Mouse (Mus musculus) brain, embryonic 18.5 days (tissue): ENCODE measurements around the gene Pcbd2.
"Not testable (repeated sequence)": the region's sequence is repeated elsewhere in the genome, so short reads cannot be mapped to it uniquely, and the experiment has no call there.

Source experiments
- DNase-seq: peaks from one replicate; pipeline ENCODE4 v3.0.0-alpha.2; 2012; ENCODE audit warnings: low read depth, low spot score

The Pcbd2 gene

GRCm38 (mm10) chr13:55727120-55727838 lies at the start of gene Pcbd2:
Gene Pcbd2 (plus strand): TSS chr13:55727368.
- DNase-seq = peak; percentile 49

DNA sequence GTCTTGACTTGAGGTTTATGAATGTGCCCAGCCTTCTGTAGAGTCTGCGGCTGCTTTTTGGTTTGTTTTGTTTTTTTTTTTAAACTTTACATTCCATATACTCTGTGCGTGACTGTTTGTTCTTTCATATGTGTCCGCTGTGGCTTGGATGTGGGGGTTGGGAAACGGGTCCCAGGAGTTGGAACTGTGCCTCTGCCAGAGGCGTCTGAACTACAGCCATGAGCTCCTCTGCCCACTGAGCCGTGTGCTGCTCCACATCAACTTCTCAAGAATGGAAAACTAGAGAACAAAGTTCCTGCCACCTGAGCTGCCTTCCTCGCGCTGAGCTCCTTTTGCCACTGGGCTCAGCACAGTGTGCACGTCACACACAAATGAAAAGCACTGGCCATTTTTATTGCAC lies 45.0 kb upstream of the Pcbd2 start:
- DNase-seq = no peak

DNA sequence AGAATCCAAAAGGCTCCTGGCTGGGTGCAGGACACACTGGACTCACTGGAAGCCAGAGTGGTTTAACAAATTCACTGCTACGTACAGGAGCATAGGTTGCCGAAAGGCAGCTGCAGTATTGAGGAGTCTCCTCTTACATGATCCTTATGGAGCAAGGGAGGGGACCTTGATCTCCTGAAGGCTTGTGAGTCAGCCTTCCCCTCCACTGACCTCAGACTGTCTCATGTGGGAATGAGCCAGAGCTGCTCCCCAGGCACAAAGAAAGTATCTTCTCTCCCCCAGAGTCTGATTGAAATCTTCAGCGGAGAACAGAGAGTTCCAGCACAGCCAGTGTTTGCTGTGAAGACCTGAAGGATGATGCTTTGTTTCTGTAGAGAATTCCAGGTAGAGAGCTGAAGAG lies 43.6 kb upstream of the Pcbd2 start:
- DNase-seq = no peak

DNA sequence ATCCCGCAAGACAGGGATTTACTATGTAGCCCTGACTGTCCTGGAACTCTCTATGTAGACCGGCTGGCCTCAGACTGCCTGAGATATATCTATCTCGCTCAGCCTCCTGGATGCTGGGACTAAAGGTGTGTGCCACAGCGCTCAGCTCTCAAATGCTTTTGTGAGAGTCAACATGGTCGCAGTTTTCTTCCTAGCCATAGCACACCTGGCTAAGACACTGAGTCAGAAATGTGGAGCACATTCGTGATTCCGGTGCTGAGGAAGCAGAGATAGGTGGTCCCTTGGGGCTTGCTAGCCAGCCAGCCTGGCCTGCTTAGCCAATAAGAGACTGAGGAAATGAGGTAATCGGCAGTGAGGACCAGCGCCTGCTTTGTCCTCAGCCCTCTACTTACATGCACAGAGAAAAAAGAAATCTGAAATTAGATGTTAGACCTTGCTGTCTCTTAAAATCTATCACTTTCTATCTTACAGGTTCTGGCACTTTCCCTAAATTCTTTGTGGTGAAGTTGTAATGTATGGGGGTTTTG lies 41.0 kb upstream of the Pcbd2 start:
- DNase-seq = no peak

- DNase-seq = no peak
Measured at GRCm38 (mm10) chr13:55687927-55688602, 39.1 kb upstream of the Pcbd2 start.

DNA sequence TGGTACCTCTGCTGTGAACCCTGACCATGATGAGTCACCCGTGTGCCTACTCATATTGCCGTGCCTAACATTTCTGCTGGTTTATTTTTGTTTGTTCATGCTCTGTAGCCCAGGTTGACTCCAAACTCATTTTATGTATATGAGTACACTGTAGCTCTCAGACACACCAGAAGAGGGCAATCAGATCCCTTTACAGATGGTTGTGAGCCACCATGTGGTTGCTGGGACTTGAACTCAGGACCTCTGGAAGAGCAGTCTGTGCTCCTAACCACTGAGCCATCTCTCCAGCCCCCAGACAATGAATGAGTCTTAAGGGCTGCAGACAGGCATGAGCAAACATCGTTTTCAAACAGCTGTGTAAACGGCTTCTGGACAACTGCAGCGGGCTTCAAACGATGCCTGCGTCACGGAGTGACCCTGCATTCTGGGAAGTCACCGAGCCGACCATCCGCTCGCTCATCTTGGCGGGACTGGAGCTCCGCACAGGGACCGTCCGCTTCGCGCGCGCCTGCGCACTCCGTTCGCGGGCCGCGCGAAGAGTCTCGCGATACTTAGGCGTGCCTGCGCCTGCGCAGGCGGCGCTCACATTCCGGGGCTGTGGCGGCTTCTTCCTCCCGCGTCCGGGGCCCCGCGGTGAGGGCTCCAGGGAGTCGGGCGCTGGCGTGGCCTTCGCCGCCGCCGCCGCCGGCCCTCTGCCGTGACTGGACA lies 34.5 kb upstream of the Pcbd2 start, which contains the start of gene B230219D22Rik:
TSS of gene B230219D22Rik (plus strand) at position 590 of the 708 bp plus-strand sequence.
- peak; percentile 78 for DNase-seq

DNA sequence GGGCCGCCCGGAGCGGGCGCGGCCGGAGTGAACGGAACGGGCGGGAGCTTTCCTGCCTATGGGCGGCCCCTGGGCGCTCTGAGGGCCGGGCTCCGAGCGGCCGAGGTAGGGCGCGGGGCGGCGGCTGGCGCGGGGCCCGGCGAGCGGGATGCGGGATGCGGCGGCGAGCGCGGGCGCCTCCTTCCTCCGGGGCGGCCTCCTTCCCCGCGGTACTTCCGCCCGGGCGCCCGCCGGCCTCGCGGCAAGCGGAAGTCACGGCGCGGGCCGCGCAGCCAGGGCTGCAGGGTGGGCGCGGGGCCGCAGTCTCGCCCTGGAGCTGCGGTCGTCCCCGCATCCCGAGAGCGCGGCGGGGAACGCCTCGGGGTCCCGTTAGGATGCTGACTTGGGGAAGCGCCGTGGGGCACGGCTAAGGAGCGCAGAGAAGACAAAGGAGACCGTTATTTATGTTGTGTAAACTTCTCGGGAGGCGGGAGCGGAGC lies 33.9 kb upstream of the Pcbd2 start:
- DNase-seq = no peak

DNA sequence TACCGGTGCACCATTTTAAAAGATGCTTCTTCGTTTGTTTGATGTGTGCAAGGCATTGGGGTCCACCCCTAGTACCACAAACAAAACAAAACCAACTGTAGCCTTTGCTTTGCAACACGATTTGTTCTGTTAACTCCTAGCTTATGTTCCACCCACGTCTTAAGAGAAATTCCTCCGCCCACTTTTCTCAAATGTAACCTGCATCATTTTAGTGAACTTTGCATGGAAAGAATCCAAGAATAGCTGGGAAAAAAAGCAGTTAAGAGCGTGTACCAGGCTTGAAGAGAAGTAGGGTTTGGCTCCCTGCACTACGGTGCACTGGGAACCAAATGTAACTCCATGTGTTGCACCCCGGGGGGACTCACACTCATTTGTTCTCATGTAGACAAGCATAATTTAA lies 33.1 kb upstream of the Pcbd2 start:
- DNase-seq = no peak

GRCm38 (mm10) chr13:55695989-55696388 lies 31.2 kb upstream of the Pcbd2 start:
- not testable (repeated sequence) for DNase-seq

DNA sequence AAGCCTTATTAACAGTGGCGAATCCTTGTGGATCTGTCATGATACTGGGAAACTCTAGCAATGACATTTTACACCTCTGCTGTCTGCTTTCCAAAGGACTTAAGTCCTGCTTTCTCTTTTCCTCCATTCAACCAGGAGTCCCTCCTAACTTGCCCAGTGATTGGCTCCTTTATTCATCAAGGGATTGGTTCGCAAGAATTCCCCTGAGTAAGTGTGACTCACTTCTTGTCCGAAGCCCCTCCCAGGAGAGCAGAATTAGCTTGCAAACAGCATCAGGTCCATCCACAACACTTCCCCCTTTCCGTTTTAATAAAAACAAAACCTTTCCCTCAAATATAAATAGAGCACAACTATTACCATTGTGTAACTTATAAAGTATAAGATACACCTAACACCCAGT lies 22.9 kb upstream of the Pcbd2 start:
- no peak for DNase-seq

GRCm38 (mm10) chr13:55712846-55713245 lies 14.3 kb upstream of the Pcbd2 start:
- DNase-seq = no peak

GRCm38 (mm10) chr13:55714501-55715166 lies 12.5 kb upstream of the Pcbd2 start, which contains the start of gene Txndc15:
Gene Txndc15 (plus strand): TSS chr13:55714650.
- peak; percentile 69 for DNase-seq

- no peak for DNase-seq
Measured at GRCm38 (mm10) chr13:55715167-55715512, 12.0 kb upstream of the Pcbd2 start.

GRCm38 (mm10) chr13:55715908-55716510 lies 11.2 kb upstream of the Pcbd2 start:
- DNase-seq = no peak

GRCm38 (mm10) chr13:55721516-55721915 lies 5.7 kb upstream of the Pcbd2 start:
- DNase-seq = no peak

DNA sequence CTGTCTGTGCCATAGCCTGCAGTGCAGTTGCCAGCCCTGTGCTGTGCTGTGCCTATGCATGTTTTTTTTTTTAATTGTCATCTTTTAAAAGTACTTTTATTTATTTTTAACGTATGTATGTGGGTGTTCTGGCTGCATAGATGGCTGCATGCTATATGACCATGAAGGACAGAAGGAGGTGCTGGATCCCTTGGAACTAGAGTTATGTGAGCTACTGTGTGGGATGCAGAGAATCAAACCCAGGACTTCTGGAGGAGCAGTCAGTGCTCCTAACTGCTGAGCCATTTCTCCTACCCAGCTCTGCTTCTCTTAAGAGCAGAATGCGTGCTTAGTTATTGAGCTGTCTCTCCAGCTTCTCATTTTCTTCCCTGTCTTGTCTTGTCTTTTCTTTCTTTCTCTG lies 5.2 kb upstream of the Pcbd2 start:
- no peak for DNase-seq

DNA sequence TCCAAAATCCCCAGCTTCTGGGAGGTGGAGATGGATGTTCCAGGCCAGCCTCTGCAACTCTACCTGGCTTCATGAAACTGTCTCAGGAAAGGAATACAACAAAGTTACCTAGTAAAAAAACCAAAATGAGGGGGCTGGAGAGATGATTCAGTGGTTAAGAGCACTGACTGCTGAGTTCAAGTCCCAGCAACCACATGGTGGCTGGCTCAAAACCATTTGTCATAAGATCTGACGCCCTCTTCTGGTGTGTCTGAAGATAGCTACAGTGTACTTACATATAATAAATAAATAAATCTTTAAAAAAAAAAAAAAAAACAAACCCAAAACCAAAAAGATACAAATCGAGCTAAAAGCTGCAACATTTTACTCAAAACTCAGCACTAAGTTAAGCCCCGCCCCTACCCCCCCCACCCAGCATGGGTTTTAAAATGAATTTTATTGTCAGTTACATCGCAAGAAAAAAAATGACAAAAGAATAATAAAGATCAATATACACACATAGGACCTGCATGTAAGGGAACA lies 509 bp upstream of the Pcbd2 start:
- no peak for DNase-seq

- peak; percentile 58 for DNase-seq
Measured at GRCm38 (mm10) chr13:55727839-55728238, 671 bp downstream of the Pcbd2 start.

DNA sequence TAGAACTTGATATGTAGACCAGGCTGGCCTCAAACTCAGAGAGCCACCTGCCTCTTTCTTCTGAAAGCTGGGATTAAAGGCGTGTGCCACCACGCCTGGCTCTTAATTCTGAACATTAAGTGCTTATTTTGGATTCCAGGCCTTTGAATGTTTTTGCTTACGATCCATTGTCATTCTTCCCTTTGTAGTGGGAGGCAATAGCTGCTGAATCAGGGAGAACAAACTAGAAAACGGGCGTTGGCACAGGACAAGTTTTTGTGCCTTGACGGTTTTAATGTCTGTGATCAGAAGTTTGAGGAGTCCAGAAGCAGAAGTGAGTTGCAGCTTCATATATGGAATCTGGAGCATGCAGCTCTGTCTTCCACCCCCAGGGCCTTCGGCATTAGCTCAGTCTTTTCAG lies 3.5 kb downstream of the Pcbd2 start:
- no peak for DNase-seq

DNA sequence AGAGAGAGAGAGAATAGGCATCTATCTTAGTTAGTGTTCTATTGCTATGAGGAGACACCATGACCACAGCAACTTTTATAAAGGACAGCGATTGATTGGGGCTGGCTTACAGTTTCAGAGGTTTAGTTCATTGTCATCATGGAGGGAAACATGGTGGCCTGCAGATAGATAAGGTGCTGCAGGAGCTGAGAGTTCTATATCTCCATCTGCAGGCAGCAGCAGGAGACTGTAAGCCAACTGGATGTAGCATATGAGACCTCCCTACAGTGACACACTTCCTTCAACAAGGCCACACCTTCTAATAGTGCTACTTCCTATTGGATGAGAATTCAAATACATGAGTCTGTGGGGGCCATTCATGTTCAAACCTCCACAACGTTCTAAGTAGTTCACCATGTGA lies 5.0 kb downstream of the Pcbd2 start:
- no peak for DNase-seq
